Mouse (Mus musculus) embryonic stem cell, embryonic (primary cell): ENCODE data around the gene Hacd2.

Experiments
- CTCF ChIA-PET, 4 experiments: fragments of 300-600 bp in 2 of 4; fragments of 350-600 bp in 2 of 4; sonication (Branson Sonifier 250); formaldehyde crosslinking; loops; one replicate each; lab custom pipeline; 2022; ENCODE audit warnings: inconsistent platforms in 2 of 4; lab: Charles Lee
- POLR2A ChIA-PET, 4 experiments: fragments of 300-600 bp in 2 of 4; fragments of 350-600 bp in 2 of 4; sonication (Branson Sonifier 250); formaldehyde crosslinking; loops; one replicate each; lab custom pipeline; 2022; ENCODE audit warnings: antibody characterized with exemption in 4 of 4, inconsistent platforms in 1 of 4; lab: Charles Lee

Gene Hacd2

GRCm38 (mm10) chr16:34999016-34999415 lies 23.2 kb upstream of the Hacd2 start:
- CTCF ChIA-PET, result interaction anchor here in 2 of 4 experiments (0.6 to 0.7 kb wide), 2 partner anchors 172 to 542 kb away, joined by 3 to 4 read pairs; no protein-coding TSS in a partner anchor

GRCm38 (mm10) chr16:34999986-35000385 lies 22.2 kb upstream of the Hacd2 start:
- POLR2A ChIA-PET, result interaction anchor here in 3 of 4 experiments (0.6 to 2.5 kb wide), 7 partner anchors 12 to 86 kb away, joined by 3 to 12 read pairs (median 3); partner anchors contain the start of gene Hacd2 (in 2 of the 3)
- CTCF ChIA-PET, result interaction anchor here (0.6 to 2.2 kb wide), 4 partner anchors 98 to 912 kb away, joined by 3 to 5 read pairs (median 3); no protein-coding TSS in a partner anchor

More at GRCm38 (mm10) chr16:34999016-34999415, 23.2 kb upstream of the Hacd2 start:
- POLR2A ChIA-PET, result interaction anchor here in 1 of 4 experiments (0.5 kb wide), 1 partner anchor 83 kb away, joined by 3 read pairs; no protein-coding TSS in a partner anchor

- ChIA-PET POLR2A (interaction anchor here in 3 of 4 experiments (0.6 to 2.5 kb wide), 22 partner anchors 11 to 1174 kb away, joined by 3 to 12 read pairs (median 4); partner anchors contain the start of gene Hacd2 (in 2 of the 3)), CTCF (interaction anchor here in 3 of 4 experiments (0.6 to 2.2 kb wide), 6 partner anchors 20 to 823 kb away, joined by 3 to 20 read pairs (median 4); no protein-coding TSS in a partner anchor)
These were observed 21.2 kb upstream of the Hacd2 start for GRCm38 (mm10) chr16:35000923-35001560.

GRCm38 (mm10) chr16:35004356-35004755 lies 17.9 kb upstream of the Hacd2 start:
- ChIA-PET POLR2A (interaction anchor here in 3 of 4 experiments (0.6 to 1.8 kb wide), 9 partner anchors 10 to 93 kb away, joined by 3 to 6 read pairs (median 4); partner anchors contain the start of gene Hacd2 (in 1 of the 3)), CTCF (interaction anchor here in 2 of 4 experiments (0.5 to 1.4 kb wide), 4 partner anchors 29 to 537 kb away, joined by 3 read pairs; partner anchors contain the start of gene Sema5b (in 1 of the 2))

GRCm38 (mm10) chr16:35004756-35005155 lies 17.5 kb upstream of the Hacd2 start:
- ChIA-PET POLR2A (interaction anchor here in 3 of 4 experiments (0.6 to 1.8 kb wide), 11 partner anchors 9 to 559 kb away, joined by 3 to 6 read pairs (median 4); partner anchors contain the start of gene Hacd2 (in 1 of the 3)), CTCF (interaction anchor here in 3 of 4 experiments (0.5 to 1.4 kb wide), 5 partner anchors 29 to 536 kb away, joined by 3 read pairs; partner anchors contain the start of gene Sema5b (in 1 of the 3))

GRCm38 (mm10) chr16:35006251-35006650 lies 16.0 kb upstream of the Hacd2 start:
- ChIA-PET CTCF (no interaction called here), POLR2A (interaction anchor here in 1 of 4 experiments (1.5 kb wide), 1 partner anchor 34 kb away, joined by 4 read pairs; no protein-coding TSS in a partner anchor)

- CTCF ChIA-PET, result interaction anchor here in 1 of 4 experiments (0.7 kb wide), 1 partner anchor 105 kb away, joined by 3 read pairs; no protein-coding TSS in a partner anchor
- POLR2A ChIA-PET, result interaction anchor here in 1 of 4 experiments (0.9 to 1.2 kb wide), 2 partner anchors 9 to 11 kb away, joined by 3 to 5 read pairs; no protein-coding TSS in a partner anchor
These were observed 14.9 kb upstream of the Hacd2 start for GRCm38 (mm10) chr16:35007361-35007760.

- POLR2A ChIA-PET, result interaction anchor here in 2 of 4 experiments (1.1 to 1.2 kb wide), 2 partner anchors 11 to 13 kb away, joined by 3 to 4 read pairs; partner anchors contain the start of gene Hacd2 (in 1 of the 2)
These were observed 13.8 kb upstream of the Hacd2 start for GRCm38 (mm10) chr16:35008447-35008846.

GRCm38 (mm10) chr16:35013501-35013900 lies 8.7 kb upstream of the Hacd2 start:
- CTCF ChIA-PET, result no interaction called here
- POLR2A ChIA-PET, result interaction anchor here in 2 of 4 experiments (0.8 to 1.4 kb wide), 6 partner anchors 8 to 23 kb away, joined by 3 to 5 read pairs (median 4); partner anchors contain the start of gene Hacd2 (in 1 of the 2)

More at GRCm38 (mm10) chr16:35008447-35008846, 13.8 kb upstream of the Hacd2 start:
- CTCF ChIA-PET, result no interaction called here

- CTCF ChIA-PET, result no interaction called here
- POLR2A ChIA-PET, result interaction anchor here in 2 of 4 experiments (0.5 to 1.7 kb wide), 5 partner anchors 9 to 18 kb away, joined by 3 to 8 read pairs (median 3); no protein-coding TSS in a partner anchor
These were observed 5.7 kb upstream of the Hacd2 start for GRCm38 (mm10) chr16:35016491-35016890.

GRCm38 (mm10) chr16:35018470-35018974 lies 3.7 kb upstream of the Hacd2 start:
- ChIA-PET CTCF (no interaction called here), POLR2A (interaction anchor here in 1 of 4 experiments (0.8 kb wide), 1 partner anchor 11 kb away, joined by 5 read pairs; no protein-coding TSS in a partner anchor)

GRCm38 (mm10) chr16:35021903-35022241 lies 356 bp upstream of the Hacd2 start:
- CTCF ChIA-PET, result interaction anchor here in 1 of 4 experiments (0.6 to 1.0 kb wide), 3 partner anchors 18 to 119 kb away, joined by 3 to 4 read pairs (median 3); no protein-coding TSS in a partner anchor
- POLR2A ChIA-PET, result interaction anchor here in 3 of 4 experiments (0.5 to 5.2 kb wide), 21 partner anchors 8 to 566 kb away, joined by 3 to 37 read pairs (median 4); partner anchors contain the start of genes Ccdc14 (in 1 of the 3) and Sec22a (in 1 of the 3)

GRCm38 (mm10) chr16:35023138-35023735 lies 1.0 kb downstream of the Hacd2 start:
- ChIA-PET CTCF (interaction anchor here in 3 of 4 experiments (0.6 to 0.7 kb wide), 6 partner anchors 11 to 279 kb away, joined by 3 to 4 read pairs (median 3); no protein-coding TSS in a partner anchor), POLR2A (interaction anchor here (0.6 to 5.2 kb wide), 31 partner anchors 7 to 1994 kb away, joined by 3 to 37 read pairs (median 3); partner anchors contain the start of gene Sec22a (in 1 of the 4))

GRCm38 (mm10) chr16:35024300-35024699 lies 2.1 kb downstream of the Hacd2 start:
- ChIA-PET POLR2A (interaction anchor here in 3 of 4 experiments (0.8 to 5.2 kb wide), 10 partner anchors 8 to 68 kb away, joined by 3 to 37 read pairs (median 5); no protein-coding TSS in a partner anchor), CTCF (interaction anchor here in 2 of 4 experiments (0.7 to 1.5 kb wide), 3 partner anchors 10 to 122 kb away, joined by 3 to 4 read pairs (median 3); no protein-coding TSS in a partner anchor)

- CTCF ChIA-PET, result interaction anchor here in 1 of 4 experiments (1.5 kb wide), 1 partner anchor 9 kb away, joined by 4 read pairs; no protein-coding TSS in a partner anchor
- POLR2A ChIA-PET, result interaction anchor here in 2 of 4 experiments (0.9 to 5.2 kb wide), 6 partner anchors 8 to 67 kb away, joined by 3 to 37 read pairs (median 4); no protein-coding TSS in a partner anchor
These were observed 3.1 kb downstream of the Hacd2 start for GRCm38 (mm10) chr16:35025347-35025746.

GRCm38 (mm10) chr16:35033241-35033640 lies 11.0 kb downstream of the Hacd2 start:
- CTCF ChIA-PET, result interaction anchor here in 1 of 4 experiments (1.6 kb wide), 1 partner anchor 8 kb away, joined by 4 read pairs; no protein-coding TSS in a partner anchor

More at GRCm38 (mm10) chr16:35033241-35033640, 11.0 kb downstream of the Hacd2 start:
- POLR2A ChIA-PET, result interaction anchor here in 3 of 4 experiments (0.6 to 4.2 kb wide), 6 partner anchors 8 to 22 kb away, joined by 3 to 37 read pairs (median 4); partner anchors contain the start of gene Hacd2 (in 3 of the 3)
